Mouse (Mus musculus): ENCODE measurements at regions not wholly inside any gene's neighbourhood (a gene's known extent, or its start where the extent isn't known, plus 50 kb on each side); places are given as distances from the start of the nearest gene placed in this dataset.

DNA sequence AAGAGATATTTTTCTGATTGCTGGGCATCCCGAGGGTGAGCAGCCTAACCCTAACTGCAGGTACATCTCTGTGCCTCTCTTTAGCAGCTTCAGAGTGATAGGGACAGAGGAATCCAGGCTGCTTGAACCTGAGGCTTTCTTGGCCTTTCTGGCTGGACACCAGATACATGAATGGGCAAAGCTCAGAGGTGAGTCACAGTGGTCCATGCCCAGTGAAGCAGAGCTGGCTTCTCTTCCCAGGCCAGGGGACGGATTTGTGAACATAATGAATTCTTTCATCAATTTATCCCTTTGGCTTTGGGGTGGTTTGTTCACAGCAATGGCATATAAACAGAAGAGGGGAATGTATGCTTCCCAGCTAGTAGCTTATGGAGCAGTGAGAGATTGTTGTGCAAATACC, 114.9 kb upstream of the Ngf start:
- Histone ChIP-seq H3K4me2 (no peak overlapping the region), H3K9me3 (no peaks in the 10 kb centered on the region), H3K27me3 (replicated peaks) (no peaks in the 10 kb centered on the region), H3K4me3 (replicated peaks) (no peak overlapping the region), H3K36me3 (no peaks in the 10 kb centered on the region), H3K4me1 (no peaks in the 10 kb centered on the region), H3K9ac (no peak overlapping the region), H3K27ac (no peak overlapping the region)
- ATAC-seq (ENCODE audit: insufficient read depth, low FRiP score, low read depth) = no peak
- 77% methylated on average over 2 of the region's 2 CpGs for WGBS

DNA sequence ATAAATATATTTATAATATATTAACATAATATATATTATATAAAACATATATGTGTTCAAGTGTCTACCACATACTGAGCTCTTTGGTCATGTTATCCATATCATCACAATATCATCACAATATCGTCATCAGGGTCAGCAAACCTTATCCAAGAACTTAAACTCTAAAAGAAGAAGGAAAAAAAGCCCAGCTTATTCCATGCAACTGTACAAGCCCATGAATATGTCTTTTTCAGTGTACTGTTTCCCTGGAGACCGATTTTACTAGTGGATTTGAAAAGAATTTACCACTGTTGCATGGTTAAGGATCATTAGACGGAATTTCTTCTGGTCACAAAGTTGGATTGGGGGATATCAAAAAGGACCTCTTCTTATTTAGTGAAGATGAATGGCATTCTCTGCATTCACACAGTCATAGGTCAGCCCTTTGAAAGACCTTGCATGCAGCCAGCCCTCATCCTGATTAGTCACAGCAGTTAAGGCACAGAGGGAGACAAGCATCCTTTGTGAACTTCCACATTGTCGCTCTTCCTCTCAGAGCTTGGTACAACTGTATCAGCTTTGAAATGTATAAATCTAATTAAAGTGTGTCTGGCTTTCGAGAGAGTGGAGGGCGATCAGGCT, 116.3 kb upstream of the Ngf start:
- H3K4me3 ChIP-seq (replicated peaks) = no peak overlapping the region
- H3K27ac ChIP-seq = no peak overlapping the region
- WGBS = 80% methylated on average over 6 of the region's 6 CpGs
- no peaks in the 10 kb centered on the region for H3K27me3 ChIP-seq (replicated peaks)
- H3K4me2 ChIP-seq = no peak overlapping the region
- ATAC-seq (ENCODE audit: insufficient read depth, low FRiP score, low read depth) = no peak
- H3K4me1 ChIP-seq = no peaks in the 10 kb centered on the region
- no peaks in the 10 kb centered on the region for H3K36me3 ChIP-seq
- H3K9me3 ChIP-seq = no peaks in the 10 kb centered on the region
- H3K9ac ChIP-seq = no peak overlapping the region

DNA sequence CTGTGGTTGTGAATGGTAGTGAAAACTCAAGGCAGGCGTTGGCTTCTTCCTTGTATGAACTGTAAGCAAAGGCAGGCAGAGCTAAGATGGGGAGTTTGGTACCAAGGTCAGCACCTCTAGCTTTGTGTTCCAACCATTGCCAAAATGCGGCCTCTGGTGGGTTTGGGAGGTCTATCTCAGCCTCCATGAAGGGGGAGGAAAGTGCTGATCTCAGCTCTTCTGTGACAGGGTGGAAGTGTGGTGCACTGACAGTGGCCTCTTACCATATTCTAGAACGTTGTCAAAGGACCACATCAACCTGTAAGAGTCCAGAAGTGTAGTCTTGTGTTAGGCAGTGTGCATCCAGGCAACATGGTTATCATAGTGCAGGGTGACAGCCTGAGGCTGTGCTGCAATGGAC, 123.6 kb upstream of the Ngf start:
- Histone ChIP-seq H3K4me2 (no peak overlapping the region), H3K27ac (no peak overlapping the region), H3K9me3 (no peaks in the 10 kb centered on the region), H3K4me3 (replicated peaks) (no peak overlapping the region), H3K36me3 (no peaks in the 10 kb centered on the region), H3K27me3 (replicated peaks) (no peaks in the 10 kb centered on the region), H3K4me1 (no peaks in the 10 kb centered on the region), H3K9ac (no peak overlapping the region)
- 80% methylated on average over 3 of the region's 3 CpGs for WGBS
- no peak for ATAC-seq (ENCODE audit: insufficient read depth, low FRiP score, low read depth)

DNA sequence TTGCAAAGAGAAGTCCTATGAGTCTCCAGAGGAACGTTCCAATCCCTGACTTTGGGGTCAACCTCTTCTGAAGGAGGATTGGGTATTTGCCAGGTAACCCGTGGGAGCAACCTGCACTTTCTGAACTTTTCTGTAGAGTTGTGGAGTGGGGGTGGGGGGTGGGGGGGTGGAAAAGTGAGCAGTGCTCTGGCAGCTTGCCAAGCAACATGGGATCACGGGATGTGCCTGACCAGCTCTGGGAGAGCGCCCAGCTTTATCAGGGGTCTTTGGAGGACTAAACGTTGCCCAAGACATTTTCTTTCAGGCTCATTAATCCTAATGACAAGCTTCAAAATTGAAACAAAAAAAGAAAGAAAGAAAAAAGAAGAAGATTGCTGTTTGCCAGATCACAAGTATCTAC, 124.4 kb upstream of the Ngf start:
- 44% methylated on average over 5 of the region's 5 CpGs for WGBS
- no peak overlapping the region for H3K4me2 ChIP-seq

DNA sequence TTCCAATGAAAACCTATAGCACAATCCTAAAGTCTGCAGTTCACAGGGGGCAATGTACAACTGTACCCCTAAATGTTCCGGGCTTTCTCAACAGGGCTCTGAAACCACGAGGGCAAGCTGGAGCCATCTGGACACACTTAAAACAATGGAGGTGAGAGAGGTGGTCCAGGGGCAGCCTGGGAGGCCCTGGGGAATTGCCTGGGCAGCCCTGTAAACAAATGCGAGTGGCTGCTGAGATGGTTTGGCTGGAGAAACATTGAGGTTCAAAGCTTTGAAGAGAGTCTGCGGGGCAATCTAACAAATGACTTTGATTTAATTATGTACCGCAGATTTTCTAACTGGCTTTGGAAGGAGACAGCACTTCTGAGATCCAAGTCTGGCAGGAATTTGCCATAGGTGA, 129.0 kb upstream of the Ngf start:
- no peak overlapping the region for H3K9ac ChIP-seq
- H3K9me3 ChIP-seq = no peaks in the 10 kb centered on the region
- 31% methylated on average over 5 of the region's 5 CpGs for WGBS
- ATAC-seq (ENCODE audit: insufficient read depth, low FRiP score, low read depth) = no peak
- no peaks in the 10 kb centered on the region for H3K27me3 ChIP-seq (replicated peaks)
- H3K4me2 ChIP-seq = no peak overlapping the region
- no peak overlapping the region for H3K4me3 ChIP-seq (replicated peaks)
- no peaks in the 10 kb centered on the region for H3K4me1 ChIP-seq
- no peak overlapping the region for H3K27ac ChIP-seq
- H3K36me3 ChIP-seq = no peaks in the 10 kb centered on the region

More for the DNA sequence above, 124.4 kb upstream of the Ngf start:
- Histone ChIP-seq H3K4me3 (replicated peaks) (no peak overlapping the region), H3K36me3 (no peaks in the 10 kb centered on the region), H3K4me1 (no peaks in the 10 kb centered on the region), H3K9ac (no peak overlapping the region), H3K27ac (no peak overlapping the region), H3K9me3 (no peaks in the 10 kb centered on the region), H3K27me3 (replicated peaks) (no peaks in the 10 kb centered on the region)
- no peak for ATAC-seq (ENCODE audit: insufficient read depth, low FRiP score, low read depth)

DNA sequence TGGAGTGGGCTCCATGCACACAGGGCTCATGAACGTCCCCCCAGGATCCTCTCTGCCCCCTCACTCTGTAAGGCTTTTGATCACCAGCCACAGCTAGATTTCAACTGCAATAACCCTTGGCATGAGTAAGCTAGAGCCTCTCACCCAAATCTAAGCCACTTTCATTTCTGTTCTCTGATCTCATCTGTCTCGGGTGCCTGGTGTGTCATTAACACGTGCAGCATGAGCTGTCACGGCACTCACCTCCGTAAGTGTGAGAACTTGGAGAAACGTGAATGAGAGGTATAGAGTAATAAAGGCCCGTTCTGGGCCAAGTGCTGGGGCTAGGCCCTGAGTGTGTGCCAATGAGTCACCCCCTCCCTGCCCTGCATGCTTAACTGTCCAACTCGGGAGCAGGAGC, 131.8 kb upstream of the Ngf start:
- Histone ChIP-seq H3K4me2 (no peak overlapping the region), H3K9me3 (no peaks in the 10 kb centered on the region), H3K27ac (no peak overlapping the region), H3K4me1 (no peaks in the 10 kb centered on the region), H3K9ac (no peak overlapping the region), H3K4me3 (replicated peaks) (no peak overlapping the region), H3K36me3 (no peaks in the 10 kb centered on the region), H3K27me3 (replicated peaks) (no peaks in the 10 kb centered on the region)
- no peak; the same call in 1 of the 2 replicates for ATAC-seq (ENCODE audit: insufficient read depth, low FRiP score, low read depth)
- WGBS = 59% methylated on average over 8 of the region's 8 CpGs

DNA sequence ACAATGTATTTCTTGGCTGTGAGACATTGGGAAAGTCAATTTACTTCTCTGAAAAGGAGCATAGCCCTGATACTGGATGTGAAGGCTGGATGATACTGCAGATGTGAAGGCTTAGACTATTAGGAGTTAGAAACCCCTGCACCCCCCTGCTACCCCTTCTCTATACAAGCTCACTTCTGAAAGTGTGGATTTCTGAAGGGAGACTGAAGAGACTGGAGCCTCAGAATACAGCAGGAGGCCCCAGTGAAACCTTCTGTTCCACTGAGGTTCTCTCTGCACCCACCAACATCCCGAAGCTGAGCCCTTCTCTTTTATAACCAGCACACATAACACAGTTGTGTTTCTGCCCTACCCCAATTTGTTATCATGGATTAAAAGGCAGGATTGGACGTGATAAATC, 131.7 kb upstream of the Vangl1 start:
- 77% methylated on average over 2 of the region's 2 CpGs for WGBS

DNA sequence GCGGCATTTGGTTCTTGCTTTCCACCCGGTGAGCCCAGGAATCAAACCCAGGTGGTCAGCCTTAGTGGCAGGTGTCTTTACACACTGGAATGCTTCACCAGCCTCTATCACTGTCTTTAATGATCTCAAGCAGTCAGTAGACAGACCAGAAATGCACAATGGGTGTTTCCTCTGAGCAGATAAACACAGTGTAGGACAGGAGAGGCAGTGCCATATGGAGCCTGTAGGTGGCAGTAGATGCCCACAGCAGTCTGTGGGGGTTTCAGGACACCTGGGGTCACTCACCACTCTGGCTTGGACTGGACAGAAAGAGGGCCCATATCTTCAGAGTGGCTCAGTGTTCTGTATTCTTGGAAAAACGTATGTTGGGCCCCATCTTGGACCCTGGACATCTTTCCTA, 130.7 kb upstream of the Vangl1 start:
- H3K4me2 ChIP-seq = no peak overlapping the region
- H3K27me3 ChIP-seq (replicated peaks) = no peaks in the 10 kb centered on the region
- peak; percentile 58; the same call in 1 of the 2 replicates for ATAC-seq (ENCODE audit: insufficient read depth, low FRiP score, low read depth)
- H3K4me3 ChIP-seq (replicated peaks) = no peak overlapping the region
- no peak overlapping the region for H3K27ac ChIP-seq
- H3K36me3 ChIP-seq = no peaks in the 10 kb centered on the region
- no peaks in the 10 kb centered on the region for H3K4me1 ChIP-seq
- no peak overlapping the region for H3K9ac ChIP-seq
- 70% methylated on average over 3 of the region's 3 CpGs for whole genome bisulfite sequencing
- no peaks in the 10 kb centered on the region for H3K9me3 ChIP-seq

More for the DNA sequence above, 131.7 kb upstream of the Vangl1 start:
- no peak overlapping the region for H3K4me3 ChIP-seq (replicated peaks)
- no peaks in the 10 kb centered on the region for H3K9me3 ChIP-seq
- H3K9ac ChIP-seq = no peak overlapping the region
- ATAC-seq (ENCODE audit: insufficient read depth, low FRiP score, low read depth) = no peak
- H3K27me3 ChIP-seq (replicated peaks) = no peaks in the 10 kb centered on the region
- H3K4me2 ChIP-seq = no peak overlapping the region
- H3K36me3 ChIP-seq = no peaks in the 10 kb centered on the region
- no peak overlapping the region for H3K27ac ChIP-seq
- H3K4me1 ChIP-seq = no peaks in the 10 kb centered on the region

DNA sequence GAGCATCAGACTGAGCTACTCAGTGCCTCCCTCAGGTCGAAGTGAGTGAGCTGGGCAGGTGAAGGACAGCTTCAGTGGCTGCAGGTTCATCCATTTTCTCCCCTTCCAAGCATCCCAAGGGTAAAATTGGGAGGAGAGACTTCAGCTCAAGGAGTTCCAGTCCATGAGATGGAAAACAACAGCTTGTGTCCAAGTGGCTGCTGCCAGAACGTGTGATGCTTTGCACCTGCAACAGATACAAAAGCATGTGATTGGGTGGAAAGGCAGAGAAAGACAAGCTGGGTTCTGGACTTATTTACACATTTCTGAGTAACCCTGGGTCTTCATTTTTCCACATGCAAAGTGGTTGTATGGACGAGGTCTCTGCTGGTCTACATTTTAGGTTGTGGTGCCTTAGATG, 127.7 kb upstream of the Vangl1 start:
- Histone ChIP-seq H3K4me3 (replicated peaks) (no peak overlapping the region), H3K36me3 (no peaks in the 10 kb centered on the region), H3K4me1 (no peaks in the 10 kb centered on the region), H3K27me3 (replicated peaks) (no peaks in the 10 kb centered on the region), H3K4me2 (no peak overlapping the region), H3K9ac (no peak overlapping the region), H3K9me3 (no peaks in the 10 kb centered on the region), H3K27ac (no peak overlapping the region)
- no peak for ATAC-seq (ENCODE audit: insufficient read depth, low FRiP score, low read depth)
- WGBS = 66% methylated on average over 3 of the region's 3 CpGs

DNA sequence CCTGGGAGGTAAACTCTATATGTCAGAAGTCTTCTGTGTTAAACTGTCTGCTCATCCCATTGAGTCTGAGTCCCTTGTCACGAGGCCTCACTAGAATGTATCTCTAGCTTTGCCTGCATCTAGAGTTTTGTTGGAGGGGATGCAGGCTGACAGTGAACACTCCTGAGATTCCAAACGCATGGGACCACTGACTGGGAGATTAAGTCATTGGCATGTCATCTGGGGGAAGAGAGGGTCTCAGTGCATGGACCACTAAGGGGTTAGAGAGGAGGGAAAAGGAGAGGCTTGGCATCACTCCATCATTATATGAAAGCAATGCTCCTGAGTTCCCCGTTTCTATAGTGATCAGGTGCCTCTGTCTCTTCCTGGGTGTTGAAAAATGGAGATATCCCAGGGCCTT, 114.8 kb upstream of the Vangl1 start:
- WGBS = 85% methylated on average over 3 of the region's 3 CpGs
- H3K4me3 ChIP-seq (replicated peaks) = no peak overlapping the region
- H3K27ac ChIP-seq = no peak overlapping the region
- no peaks in the 10 kb centered on the region for H3K27me3 ChIP-seq (replicated peaks)
- H3K36me3 ChIP-seq = no peaks in the 10 kb centered on the region
- ATAC-seq (ENCODE audit: insufficient read depth, low FRiP score, low read depth) = no peak
- H3K4me2 ChIP-seq = no peak overlapping the region
- no peaks in the 10 kb centered on the region for H3K9me3 ChIP-seq
- no peak overlapping the region for H3K9ac ChIP-seq
- H3K4me1 ChIP-seq = no peaks in the 10 kb centered on the region

DNA sequence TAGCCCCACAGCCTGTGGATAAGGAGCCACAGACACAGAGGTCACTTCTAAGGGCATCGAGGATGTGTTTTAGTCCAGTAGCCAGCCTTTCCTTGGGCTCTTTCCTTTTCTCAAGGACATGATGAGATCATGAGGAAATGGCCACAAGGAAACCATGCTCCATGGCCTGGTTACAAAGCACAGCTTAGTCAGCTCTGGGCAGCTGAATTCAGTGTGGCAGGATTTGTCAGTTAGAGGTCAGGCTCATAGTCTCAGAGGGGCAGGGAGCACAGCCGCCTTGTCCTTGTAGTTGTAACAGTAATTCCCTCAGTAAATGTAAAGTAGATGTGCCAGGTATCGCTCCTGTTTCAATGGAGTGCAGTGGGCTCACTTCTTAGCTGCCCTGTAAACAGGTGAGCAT, 111.7 kb upstream of the Vangl1 start:
- ATAC-seq (ENCODE audit: insufficient read depth, low FRiP score, low read depth) = no peak
- no peaks in the 10 kb centered on the region for H3K4me1 ChIP-seq
- no peaks in the 10 kb centered on the region for H3K36me3 ChIP-seq
- no peak overlapping the region for H3K9ac ChIP-seq
- no peak overlapping the region for H3K4me2 ChIP-seq
- no peak overlapping the region for H3K27ac ChIP-seq
- no peak overlapping the region for H3K4me3 ChIP-seq (replicated peaks)
- no peaks in the 10 kb centered on the region for H3K27me3 ChIP-seq (replicated peaks)
- no peaks in the 10 kb centered on the region for H3K9me3 ChIP-seq
- WGBS = 91% methylated on average over 3 of the region's 3 CpGs

DNA sequence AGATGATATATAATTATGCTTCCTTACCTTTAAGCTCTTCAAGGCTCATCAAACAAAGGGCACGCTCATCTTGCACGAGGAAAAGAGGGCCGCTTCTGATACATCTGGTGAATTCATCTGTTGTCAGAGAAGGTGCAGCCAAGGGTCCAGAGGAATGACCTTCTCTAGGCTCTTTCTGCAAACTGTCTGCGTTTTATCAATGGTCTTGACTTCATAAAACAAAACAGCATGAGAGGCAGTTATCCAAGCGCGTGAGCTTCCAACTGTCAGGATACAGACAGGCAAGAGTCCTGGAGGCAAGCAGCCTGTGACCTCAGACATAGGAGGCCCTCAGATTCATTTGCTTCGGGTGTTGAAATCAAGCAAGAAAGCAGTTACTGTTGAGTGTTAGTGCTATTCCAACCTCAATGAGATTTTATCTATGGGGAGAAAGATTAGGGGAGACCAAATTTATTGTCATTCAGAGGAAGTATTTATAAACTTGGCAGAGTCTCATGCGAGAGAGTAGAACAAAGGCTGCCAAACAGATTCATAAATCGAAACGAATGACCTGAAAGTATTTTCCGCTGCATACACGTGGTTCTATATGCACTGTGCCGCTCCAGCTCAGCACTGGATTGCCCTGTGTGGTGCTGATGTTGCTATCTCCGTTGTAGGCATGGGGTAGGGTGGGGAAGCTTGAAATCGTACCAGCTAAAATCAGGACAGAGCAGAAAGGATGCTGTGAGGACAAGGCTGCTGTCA, 107.2 kb upstream of the Vangl1 start:
- ATAC-seq (ENCODE audit: insufficient read depth, low FRiP score, low read depth) = 0 out of 2 replicates have a peak, but pooled peaks have one; percentile 23
- H3K27me3 ChIP-seq (replicated peaks) = no peaks in the 10 kb centered on the region
- no peak overlapping the region for H3K4me2 ChIP-seq
- H3K4me3 ChIP-seq (replicated peaks) = no peak overlapping the region
- no peak overlapping the region for H3K27ac ChIP-seq
- no peaks in the 10 kb centered on the region for H3K9me3 ChIP-seq
- no peaks in the 10 kb centered on the region for H3K36me3 ChIP-seq
- peaks cover 6% of the 10 kb centered on the region; the same call in 1 of the 2 replicates for H3K4me1 ChIP-seq
- no peak overlapping the region for H3K9ac ChIP-seq
- WGBS = 37% methylated on average over 15 of the region's 15 CpGs

Data from stomach, embryonic 15.5 days (tissue).